Mouse (Mus musculus) right cerebral cortex, postnatal 25 days (tissue): ENCODE data around the gene Snupn.

Experiments used
- DNase-seq: peaks from one replicate; pipeline ENCODE4 v3.0.0; 2022

The Snupn gene

DNA sequence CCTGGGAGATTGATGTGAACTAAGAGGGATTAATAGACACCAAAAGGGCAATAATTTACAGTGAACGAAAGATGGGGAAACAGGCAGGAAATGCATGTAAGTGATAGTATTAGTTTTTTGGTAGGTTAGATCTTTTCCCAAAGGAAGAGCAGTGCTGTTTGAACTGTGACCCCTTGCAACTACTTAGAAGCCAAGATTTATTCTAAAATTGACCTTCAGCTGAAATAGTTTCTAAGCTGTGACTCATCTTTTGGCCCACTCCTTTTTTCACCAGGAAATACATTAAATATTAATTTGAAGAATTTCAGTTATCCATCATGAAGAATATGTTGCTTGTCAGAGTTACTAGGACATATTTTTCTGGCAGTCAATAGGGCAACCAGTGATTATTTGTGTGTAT is 63.1 kb downstream of the Snupn start:
- no peak for DNase-seq

DNA sequence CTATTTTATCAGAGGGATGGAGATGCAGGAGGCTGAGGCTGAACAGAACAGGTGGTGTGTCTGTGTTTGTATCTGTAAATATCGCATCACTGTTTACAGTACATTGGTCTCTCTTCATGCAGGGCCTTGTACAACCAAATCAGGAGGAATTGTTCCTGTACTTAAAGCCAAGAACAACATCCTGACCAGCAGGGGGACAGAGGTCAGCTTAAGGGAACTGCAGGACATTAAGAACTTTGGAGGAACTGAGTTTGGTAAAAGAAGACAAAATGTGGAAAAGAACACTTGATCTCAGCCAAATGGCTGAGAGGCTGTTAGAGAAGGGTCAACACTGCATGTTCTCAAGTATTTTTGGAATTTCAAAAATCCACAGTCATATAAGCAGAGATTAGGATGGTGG is 64.1 kb downstream of the Snupn start:
- DNase-seq, result no peak

DNA sequence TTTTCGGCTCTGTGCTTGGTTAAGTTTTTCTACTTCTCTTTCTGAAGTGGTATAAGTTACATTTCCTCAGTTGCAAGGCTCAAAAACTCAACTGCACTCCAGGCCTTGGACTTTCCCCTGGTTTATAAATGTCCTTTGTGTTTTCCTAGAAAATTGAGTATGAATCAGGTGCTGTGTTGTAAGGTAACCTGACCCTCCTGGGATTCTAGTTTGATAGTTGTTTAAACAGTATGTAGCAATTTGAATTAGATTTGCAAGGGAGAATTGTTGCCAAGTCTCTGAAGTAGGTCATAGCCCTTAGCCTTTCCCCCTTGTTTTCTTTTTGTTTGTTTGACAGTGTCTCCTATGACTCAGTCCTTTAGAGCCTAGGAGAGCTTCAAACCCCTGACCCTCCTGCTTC is 67.0 kb downstream of the Snupn start:
- no peak for DNase-seq

DNA sequence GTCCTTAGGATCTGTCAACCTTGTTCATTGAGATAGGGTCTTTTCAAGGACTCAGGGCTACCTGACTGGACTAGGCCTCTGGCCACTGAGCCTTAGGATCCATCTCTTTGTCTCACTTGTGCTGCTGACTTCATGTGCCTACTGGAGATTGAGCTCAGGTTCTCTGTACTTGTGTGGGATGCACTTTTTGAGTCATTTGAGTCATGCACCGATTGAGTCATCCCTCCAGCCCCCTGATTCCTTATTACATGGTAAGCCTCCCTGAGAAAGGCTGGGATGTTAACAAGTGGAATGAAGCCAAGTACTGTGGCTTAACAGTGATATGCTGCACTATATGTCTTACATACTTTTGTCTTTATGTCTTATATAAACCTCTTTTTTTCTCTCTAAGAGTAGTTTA is 81.1 kb downstream of the Snupn start:
- peak; percentile 24 for DNase-seq
